Mouse (Mus musculus): Measurements from ENCODE around the gene Insig2. TPM values are rescaled to one million over a fixed set of nuclear protein-coding genes. Genes with fewer than 3 reads are reported as not detected.

Insig2 gene
- polyA plus RNA-seq, 1 experiment, result 43.8 TPM

DNA sequence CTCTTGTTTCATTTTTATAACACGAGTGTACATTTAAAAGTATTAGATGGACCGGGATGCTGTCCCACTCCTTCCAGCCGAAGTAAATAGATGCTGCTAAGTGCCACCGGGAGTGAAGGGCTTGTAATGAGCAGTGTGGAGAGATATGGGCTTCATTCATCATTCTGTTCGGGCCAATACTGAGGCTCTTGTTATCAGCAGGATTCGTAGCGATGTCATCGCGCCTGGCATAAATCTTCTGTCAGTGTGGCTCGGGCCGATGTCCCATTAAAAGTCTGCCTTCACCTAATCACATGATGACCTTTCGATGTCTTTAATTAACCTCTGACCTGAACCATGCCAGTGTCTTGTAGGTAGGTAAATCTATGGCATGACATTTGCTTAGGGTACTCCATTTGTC, 39.1 kb upstream of the Insig2 start:
- H3K4me1 ChIP-seq (ENCODE audit: control insufficient read depth, insufficient read depth, low read length), result no peaks in the 10 kb centered on the region
- no peak overlapping the region for H3K4me3 ChIP-seq (ENCODE audit: insufficient read depth, low read depth, low read length)
- H3K27ac ChIP-seq (ENCODE audit: insufficient read depth, low read depth, low read length), result no peak overlapping the region
- DNase-seq, result no peak
- H3K36me3 ChIP-seq (ENCODE audit: control insufficient read depth, insufficient read depth, low read length), result no peaks in the 10 kb centered on the region
- WGBS, result 44% methylated on average over 12 of the region's 12 CpGs
- TF ChIP-seq CTCF (conservative IDR thresholded peaks at IDR 0.05; ENCODE audit: insufficient read depth, insufficient read length, low read depth, low read length), result no peak
- no peak for TF ChIP-seq POLR2A (IDR thresholded peaks at IDR 0.05; ENCODE audit: low read depth, low read length)
- no peaks in the 10 kb centered on the region for H3K27me3 ChIP-seq (replicated peaks; ENCODE audit: control insufficient read depth, insufficient read depth, low read length)

DNA sequence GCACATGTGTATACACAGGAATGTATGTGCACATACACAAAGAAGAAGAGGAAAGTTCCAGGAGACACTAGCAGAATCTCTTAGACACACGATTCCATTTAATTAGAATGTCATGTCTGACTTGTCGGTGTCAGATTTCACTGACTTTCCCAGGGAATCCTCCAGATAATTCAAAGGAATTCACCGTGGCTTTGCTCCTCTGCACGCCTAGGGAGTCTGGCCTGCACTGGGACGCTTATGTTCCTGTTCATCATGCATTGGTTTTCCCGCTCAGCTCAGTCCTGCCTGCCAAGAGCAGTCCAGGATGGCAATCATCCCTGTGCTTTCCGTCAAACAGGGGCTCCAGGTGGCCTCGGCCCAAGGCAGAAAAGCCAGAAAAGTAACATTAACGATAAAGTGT, 34.9 kb upstream of the Insig2 start:
- Histone ChIP-seq H3K27ac (ENCODE audit: insufficient read depth, low read depth, low read length) (no peak overlapping the region), H3K4me1 (ENCODE audit: control insufficient read depth, insufficient read depth, low read length) (no peaks in the 10 kb centered on the region), H3K4me3 (ENCODE audit: insufficient read depth, low read depth, low read length) (no peak overlapping the region), H3K27me3 (replicated peaks; ENCODE audit: control insufficient read depth, insufficient read depth, low read length) (no peaks in the 10 kb centered on the region), H3K36me3 (ENCODE audit: control insufficient read depth, insufficient read depth, low read length) (no peaks in the 10 kb centered on the region)
- WGBS, result 35% methylated on average over 9 of the region's 9 CpGs
- DNase-seq, result no peak
- no peak for TF ChIP-seq POLR2A (IDR thresholded peaks at IDR 0.05; ENCODE audit: low read depth, low read length)
- TF ChIP-seq CTCF (conservative IDR thresholded peaks at IDR 0.05; ENCODE audit: insufficient read depth, insufficient read length, low read depth, low read length), result no peak

DNA sequence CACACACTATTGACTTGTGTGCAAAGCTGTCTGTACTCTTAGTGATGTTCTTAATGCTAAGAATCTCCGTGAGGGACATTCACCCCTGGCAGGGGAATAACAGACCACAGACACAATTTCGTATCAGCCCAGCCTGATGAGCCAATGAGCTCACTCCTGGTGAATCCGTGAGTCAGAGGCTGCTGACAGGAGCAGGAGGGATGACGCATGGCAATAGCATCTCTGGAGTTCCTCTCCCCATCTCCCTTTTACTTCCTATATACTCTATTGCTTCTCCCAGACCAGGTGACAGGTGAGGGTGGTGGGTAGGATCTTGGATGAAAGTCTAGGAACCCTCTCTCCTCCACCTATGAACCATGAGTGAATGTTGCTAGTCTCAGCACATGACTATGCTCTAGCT, 28.2 kb upstream of the Insig2 start:
- no peak for DNase-seq
- H3K4me3 ChIP-seq (ENCODE audit: insufficient read depth, low read depth, low read length), result no peak overlapping the region
- no peaks in the 10 kb centered on the region for H3K36me3 ChIP-seq (ENCODE audit: control insufficient read depth, insufficient read depth, low read length)
- 53% methylated on average over 4 of the region's 4 CpGs for WGBS
- no peaks in the 10 kb centered on the region for H3K4me1 ChIP-seq (ENCODE audit: control insufficient read depth, insufficient read depth, low read length)
- TF ChIP-seq CTCF (conservative IDR thresholded peaks at IDR 0.05; ENCODE audit: insufficient read depth, insufficient read length, low read depth, low read length) (no peak), POLR2A (IDR thresholded peaks at IDR 0.05; ENCODE audit: low read depth, low read length) (no peak)
- H3K27ac ChIP-seq (ENCODE audit: insufficient read depth, low read depth, low read length), result no peak overlapping the region
- H3K27me3 ChIP-seq (replicated peaks; ENCODE audit: control insufficient read depth, insufficient read depth, low read length), result no peaks in the 10 kb centered on the region

DNA sequence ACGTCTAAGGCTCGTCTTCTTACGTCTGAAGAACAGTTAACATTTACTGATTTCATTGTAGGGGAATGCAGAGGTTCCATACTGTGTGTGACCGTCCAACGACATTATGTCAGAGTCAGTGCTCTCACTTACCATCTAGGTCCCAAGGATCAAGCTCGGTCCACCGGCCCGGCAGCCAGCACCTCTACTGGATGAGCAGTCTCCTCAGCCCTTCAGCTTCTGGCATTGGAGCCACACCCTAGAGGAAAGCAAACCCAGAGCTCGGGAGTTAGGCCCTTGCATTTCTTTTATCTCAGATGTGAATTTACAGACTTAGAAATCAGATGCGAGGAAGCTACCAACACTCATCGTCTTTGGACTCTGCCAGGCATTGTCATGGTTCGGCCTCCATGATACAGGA, 27.3 kb upstream of the Insig2 start:
- H3K4me1 ChIP-seq (ENCODE audit: control insufficient read depth, insufficient read depth, low read length), result no peaks in the 10 kb centered on the region
- no peak overlapping the region for H3K4me3 ChIP-seq (ENCODE audit: insufficient read depth, low read depth, low read length)
- 82% methylated on average over 12 of the region's 12 CpGs for WGBS
- no peaks in the 10 kb centered on the region for H3K36me3 ChIP-seq (ENCODE audit: control insufficient read depth, insufficient read depth, low read length)
- no peak for DNase-seq
- no peaks in the 10 kb centered on the region for H3K27me3 ChIP-seq (replicated peaks; ENCODE audit: control insufficient read depth, insufficient read depth, low read length)
- H3K27ac ChIP-seq (ENCODE audit: insufficient read depth, low read depth, low read length), result no peak overlapping the region
- no peak for TF ChIP-seq CTCF (conservative IDR thresholded peaks at IDR 0.05; ENCODE audit: insufficient read depth, insufficient read length, low read depth, low read length)
- no peak for TF ChIP-seq POLR2A (IDR thresholded peaks at IDR 0.05; ENCODE audit: low read depth, low read length)

DNA sequence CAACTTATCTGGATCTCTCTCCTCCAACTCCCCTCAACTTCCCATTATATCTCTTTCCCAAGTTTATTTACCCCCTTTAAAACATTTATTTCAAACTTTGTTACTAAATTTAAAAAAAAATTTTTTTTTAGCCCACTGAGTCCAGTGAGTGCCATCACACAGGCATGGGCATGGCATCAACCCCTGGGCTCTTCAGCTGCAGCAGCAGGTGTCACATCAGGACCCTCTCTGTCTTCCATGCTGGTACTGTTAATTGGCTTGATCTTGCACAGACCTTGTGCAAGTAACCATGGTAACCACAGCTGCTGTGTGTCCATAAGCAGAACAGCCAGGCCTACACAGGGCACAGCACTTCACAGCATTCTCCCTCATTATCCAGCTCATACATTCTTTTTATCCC, 21.4 kb upstream of the Insig2 start:
- no peak for DNase-seq
- TF ChIP-seq CTCF (conservative IDR thresholded peaks at IDR 0.05; ENCODE audit: insufficient read depth, insufficient read length, low read depth, low read length) (no peak), POLR2A (IDR thresholded peaks at IDR 0.05; ENCODE audit: low read depth, low read length) (no peak)
- H3K27me3 ChIP-seq (replicated peaks; ENCODE audit: control insufficient read depth, insufficient read depth, low read length), result no peaks in the 10 kb centered on the region
- H3K27ac ChIP-seq (ENCODE audit: insufficient read depth, low read depth, low read length), result no peak overlapping the region
- H3K36me3 ChIP-seq (ENCODE audit: control insufficient read depth, insufficient read depth, low read length), result no peaks in the 10 kb centered on the region
- H3K4me3 ChIP-seq (ENCODE audit: insufficient read depth, low read depth, low read length), result no peak overlapping the region
- H3K4me1 ChIP-seq (ENCODE audit: control insufficient read depth, insufficient read depth, low read length), result no peaks in the 10 kb centered on the region

DNA sequence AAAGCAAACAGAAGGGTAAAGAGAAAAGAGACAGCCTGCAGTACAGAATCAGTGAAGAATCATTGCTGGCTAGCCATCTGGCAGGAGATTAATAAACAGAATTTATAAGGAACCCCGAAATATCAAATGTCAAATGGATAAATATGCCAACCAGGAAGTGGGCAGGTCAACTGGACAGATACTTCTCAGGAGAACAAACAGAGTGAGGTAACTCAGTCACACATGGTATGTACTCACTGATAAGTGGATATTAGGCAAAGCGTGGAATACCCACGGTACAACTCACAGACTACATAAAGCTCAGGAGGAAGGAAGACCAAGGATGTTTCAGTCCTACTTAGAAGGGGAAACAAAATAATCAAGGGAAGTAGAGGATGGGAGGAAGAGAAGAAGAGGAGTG, 18.6 kb upstream of the Insig2 start:
- TF ChIP-seq POLR2A (IDR thresholded peaks at IDR 0.05; ENCODE audit: low read depth, low read length) (no peak), CTCF (conservative IDR thresholded peaks at IDR 0.05; ENCODE audit: insufficient read depth, insufficient read length, low read depth, low read length) (no peak)
- Histone ChIP-seq H3K4me1 (ENCODE audit: control insufficient read depth, insufficient read depth, low read length) (no peaks in the 10 kb centered on the region), H3K27ac (ENCODE audit: insufficient read depth, low read depth, low read length) (no peak overlapping the region), H3K36me3 (ENCODE audit: control insufficient read depth, insufficient read depth, low read length) (no peaks in the 10 kb centered on the region), H3K4me3 (ENCODE audit: insufficient read depth, low read depth, low read length) (no peak overlapping the region), H3K27me3 (replicated peaks; ENCODE audit: control insufficient read depth, insufficient read depth, low read length) (no peaks in the 10 kb centered on the region)
- WGBS, result 81% methylated on average over 3 of the region's 3 CpGs
- DNase-seq, result no peak

DNA sequence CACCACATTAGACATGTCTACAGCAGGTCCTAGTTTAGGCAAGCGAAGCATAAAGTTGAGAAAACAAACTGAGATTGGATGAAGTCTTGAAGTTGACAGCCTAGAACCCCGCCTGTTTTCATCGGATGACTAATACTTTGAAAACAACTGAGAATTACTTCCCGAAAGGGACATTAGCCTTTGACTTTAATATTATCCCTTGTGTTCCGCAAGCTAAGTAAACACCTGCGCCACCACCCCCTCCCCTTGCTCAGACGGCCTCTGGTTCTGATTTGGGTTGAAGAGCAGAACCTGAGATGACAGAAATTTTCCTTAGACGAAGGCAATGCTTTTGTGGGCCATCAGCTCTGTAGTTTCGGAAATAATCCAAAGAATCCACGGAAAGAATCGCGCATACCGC, 18.2 kb upstream of the Insig2 start:
- 67% methylated on average over 13 of the region's 13 CpGs for WGBS
- TF ChIP-seq POLR2A (IDR thresholded peaks at IDR 0.05; ENCODE audit: low read depth, low read length), result no peak
- no peak for TF ChIP-seq CTCF (conservative IDR thresholded peaks at IDR 0.05; ENCODE audit: insufficient read depth, insufficient read length, low read depth, low read length)
- Histone ChIP-seq H3K36me3 (ENCODE audit: control insufficient read depth, insufficient read depth, low read length) (no peaks in the 10 kb centered on the region), H3K27me3 (replicated peaks; ENCODE audit: control insufficient read depth, insufficient read depth, low read length) (no peaks in the 10 kb centered on the region), H3K4me1 (ENCODE audit: control insufficient read depth, insufficient read depth, low read length) (no peaks in the 10 kb centered on the region), H3K4me3 (ENCODE audit: insufficient read depth, low read depth, low read length) (no peak overlapping the region), H3K27ac (ENCODE audit: insufficient read depth, low read depth, low read length) (no peak overlapping the region)
- no peak for DNase-seq

Data from kidney, adult 2 months (tissue).